Mouse (Mus musculus): ENCODE data around the gene Tm4sf1.

Gene Tm4sf1

DNA sequence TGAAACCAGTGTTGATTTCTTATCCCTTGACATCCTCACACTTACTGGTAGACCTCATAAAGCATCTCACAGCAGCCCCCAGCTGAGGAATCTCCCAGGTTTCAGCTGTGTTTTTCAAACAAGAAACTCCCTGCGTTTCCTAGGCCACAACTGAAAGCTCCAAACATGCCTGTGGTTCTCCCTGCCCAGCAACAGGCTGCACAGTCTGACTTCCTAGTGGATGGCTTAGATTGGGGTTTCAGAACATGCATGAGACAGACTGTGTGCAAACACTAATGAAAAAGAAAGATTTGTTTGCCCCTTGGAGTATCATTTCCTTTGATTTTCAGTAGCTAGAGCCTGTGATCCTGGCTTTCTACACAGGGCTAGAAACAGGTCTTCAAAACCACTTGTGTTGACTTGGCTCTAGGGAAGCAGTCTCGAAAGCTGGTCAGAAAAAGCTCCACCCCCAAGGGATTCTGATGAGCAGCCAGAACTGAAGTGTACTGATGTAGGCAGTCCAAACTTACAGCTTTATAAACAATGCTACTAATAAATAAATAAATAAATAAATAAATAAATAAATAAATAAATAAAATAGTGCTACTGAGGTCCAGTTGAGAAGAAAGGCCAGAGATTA is at the start of gene Tm4sf1:
TSS of gene Tm4sf1 (minus strand) at position 68 of the 619 bp plus-strand sequence.
- no peak for DNase-seq (ENCODE audit: low spot score)

DNA sequence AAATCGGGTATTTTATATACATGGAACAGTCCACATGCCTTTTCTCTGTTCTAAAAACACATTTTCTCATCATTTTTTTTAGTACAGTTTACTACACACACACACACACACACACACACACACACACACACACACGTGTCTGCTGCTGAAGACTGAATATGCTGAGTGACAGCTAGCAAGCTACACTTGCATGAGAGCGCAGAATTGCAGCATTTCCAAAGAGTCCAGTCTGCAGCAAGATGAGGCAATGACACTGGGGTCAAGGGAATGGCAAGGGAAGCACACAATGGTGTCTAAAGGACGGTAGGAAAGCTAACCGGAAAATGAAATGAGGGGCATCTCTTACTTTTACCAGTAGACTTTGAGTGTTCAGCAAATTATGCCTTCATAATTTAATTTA is 43.0 kb upstream of the Tm4sf1 start:
- DNase-seq (ENCODE audit: low spot score): no peak

GRCm38 (mm10) chr3:57343837-57344607 is 42.2 kb upstream of the Tm4sf1 start:
- DNase-seq (ENCODE audit: low spot score): peak; percentile 32

GRCm38 (mm10) chr3:57342976-57343375 is 41.2 kb upstream of the Tm4sf1 start:
- no peak for DNase-seq (ENCODE audit: low spot score)

DNA sequence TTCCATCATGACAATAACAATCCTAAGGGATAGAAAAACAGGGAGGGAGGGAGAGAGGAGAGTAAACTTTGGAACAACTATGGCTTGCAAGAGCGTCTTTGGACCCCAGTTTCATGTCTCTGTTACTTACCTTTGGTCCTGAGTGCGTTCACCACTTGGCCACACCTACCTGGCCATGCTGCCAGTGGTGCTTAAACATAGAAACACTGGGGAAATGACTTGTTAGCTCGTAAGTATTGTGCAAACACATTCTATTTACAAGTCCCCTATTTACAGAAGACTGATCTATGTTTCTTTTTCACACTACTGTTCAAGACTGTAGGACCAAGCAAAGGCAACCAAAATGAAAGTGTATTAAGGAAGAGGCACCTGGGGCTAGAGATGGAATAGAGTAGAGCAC is 39.5 kb upstream of the Tm4sf1 start:
- DNase-seq (ENCODE audit: low spot score): no peak

GRCm38 (mm10) chr3:57335080-57335815 is 33.5 kb upstream of the Tm4sf1 start:
- no peak for DNase-seq (ENCODE audit: low spot score)

DNA sequence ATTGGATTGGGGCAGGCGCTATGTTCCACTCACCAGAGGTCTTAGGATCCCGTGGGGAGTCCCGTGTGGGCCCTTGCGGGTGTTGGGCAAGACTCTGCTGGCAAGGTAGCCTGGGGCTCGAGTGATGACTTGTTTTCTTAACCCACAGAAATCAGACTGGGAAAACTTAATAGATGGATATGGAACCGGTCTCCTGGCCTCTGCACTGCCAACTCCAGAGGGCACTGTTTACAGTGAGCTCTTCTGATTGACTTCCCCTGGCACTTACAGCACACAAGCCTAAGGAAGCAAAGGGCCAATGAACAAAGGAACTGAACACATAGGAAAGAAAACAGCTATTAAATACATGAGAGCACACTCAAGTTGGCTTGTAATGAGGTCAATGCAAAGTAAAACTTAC is 26.2 kb upstream of the Tm4sf1 start:
- no peak for DNase-seq (ENCODE audit: low spot score)

DNA sequence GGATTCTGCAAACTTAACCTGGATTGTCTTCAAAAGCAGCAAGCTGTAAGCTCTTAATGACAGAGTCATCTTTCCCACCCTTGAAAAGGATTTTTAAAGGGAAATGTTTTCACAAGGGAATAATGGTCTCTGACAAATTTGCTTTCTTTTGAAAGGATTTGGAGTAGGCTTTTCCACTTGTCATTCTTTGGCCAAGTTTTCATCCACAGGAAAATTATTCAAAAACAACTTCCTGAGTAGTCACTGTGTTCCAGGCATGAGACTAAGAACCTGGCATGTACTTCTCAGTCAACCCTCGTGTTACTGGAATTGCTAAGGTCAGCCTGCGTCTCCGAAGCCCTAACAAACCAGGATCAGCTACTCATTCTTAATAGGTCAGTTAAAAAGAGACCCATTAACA is 5.3 kb upstream of the Tm4sf1 start:
- DNase-seq (ENCODE audit: low spot score): no peak

DNA sequence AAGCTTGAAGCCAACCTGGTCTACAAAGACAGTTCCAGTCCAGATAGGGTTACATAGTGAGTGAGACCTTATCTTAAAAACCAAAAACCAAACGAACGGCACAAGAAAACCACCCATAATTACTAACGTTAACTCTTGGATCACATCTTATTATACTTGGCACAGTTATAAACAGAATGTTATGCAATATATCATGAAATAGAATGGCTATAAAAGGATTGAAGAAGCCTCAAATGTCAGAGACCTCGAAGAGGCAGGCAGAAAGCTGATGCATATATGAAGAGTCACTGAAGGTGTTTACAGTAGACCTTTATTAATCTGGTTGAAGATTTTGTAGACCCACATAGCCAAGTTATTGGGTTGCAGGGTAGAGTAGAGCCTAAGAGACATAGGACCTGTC is 3.8 kb upstream of the Tm4sf1 start:
- no peak for DNase-seq (ENCODE audit: low spot score)

DNA sequence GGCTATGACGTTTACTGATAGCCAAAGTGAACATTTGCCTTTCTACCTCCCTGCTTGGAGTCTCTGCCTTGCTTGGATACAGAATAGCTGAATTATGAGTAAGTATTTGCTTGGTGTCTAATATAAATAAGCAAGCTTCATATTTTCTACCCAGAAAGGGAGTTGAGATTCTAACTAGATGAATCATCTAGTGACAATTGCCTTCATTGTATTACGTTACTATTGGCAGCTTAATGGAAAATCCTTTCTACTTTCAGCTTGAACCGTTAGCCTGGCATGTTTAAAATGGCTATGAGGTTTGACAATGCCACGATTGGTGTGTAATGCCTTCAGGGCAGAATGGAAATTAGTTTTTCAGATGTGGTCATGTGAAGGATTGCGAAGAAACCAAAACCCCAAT is 2.7 kb upstream of the Tm4sf1 start:
- no peak for DNase-seq (ENCODE audit: low spot score)

DNA sequence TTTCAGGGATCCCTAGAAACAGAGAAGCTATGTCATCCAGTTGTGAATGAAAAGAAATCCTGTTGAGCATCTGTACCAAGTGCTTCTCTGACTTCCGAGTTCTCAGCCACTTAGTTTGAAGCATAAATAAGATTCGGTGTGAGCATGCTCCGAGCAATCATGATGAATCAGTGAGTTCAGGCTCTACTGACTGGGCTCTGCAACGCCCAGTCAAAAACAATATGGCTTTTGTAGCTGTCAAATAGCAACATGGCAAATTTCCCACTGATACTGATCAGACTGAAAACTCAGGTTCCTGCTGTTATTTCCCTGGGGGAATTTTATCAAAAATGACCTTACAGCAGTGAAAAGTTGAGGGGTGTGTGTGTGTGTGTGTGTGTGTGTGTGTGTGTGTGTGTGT is 2.3 kb upstream of the Tm4sf1 start:
- peak; percentile 16 for DNase-seq (ENCODE audit: low spot score)

DNA sequence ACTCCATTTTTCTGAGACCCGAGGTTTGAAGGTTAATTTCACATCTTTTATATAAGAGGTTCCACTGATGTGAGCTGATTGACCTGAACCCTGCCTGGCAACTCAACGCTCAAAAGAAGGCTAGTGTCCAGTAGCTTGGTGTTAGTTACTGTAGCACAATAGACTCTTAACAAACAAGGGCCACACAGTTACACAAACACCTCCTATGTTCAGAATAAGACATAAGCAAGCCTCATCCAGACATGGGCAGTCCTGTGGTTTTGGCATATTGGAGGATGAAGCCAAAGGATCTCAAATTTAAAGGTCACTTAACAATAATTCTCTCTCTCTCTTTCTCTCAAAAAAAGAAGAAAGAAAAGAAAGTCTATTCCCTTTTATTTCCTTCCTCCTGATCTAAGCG is 1.7 kb upstream of the Tm4sf1 start:
- no peak for DNase-seq (ENCODE audit: low spot score)

- DNase-seq (ENCODE audit: low spot score): no peak
Measured at GRCm38 (mm10) chr3:57302886-57303285, 1.1 kb upstream of the Tm4sf1 start.

GRCm38 (mm10) chr3:57301366-57301765 is 422 bp downstream of the Tm4sf1 start:
- no peak for DNase-seq (ENCODE audit: low spot score)

DNA sequence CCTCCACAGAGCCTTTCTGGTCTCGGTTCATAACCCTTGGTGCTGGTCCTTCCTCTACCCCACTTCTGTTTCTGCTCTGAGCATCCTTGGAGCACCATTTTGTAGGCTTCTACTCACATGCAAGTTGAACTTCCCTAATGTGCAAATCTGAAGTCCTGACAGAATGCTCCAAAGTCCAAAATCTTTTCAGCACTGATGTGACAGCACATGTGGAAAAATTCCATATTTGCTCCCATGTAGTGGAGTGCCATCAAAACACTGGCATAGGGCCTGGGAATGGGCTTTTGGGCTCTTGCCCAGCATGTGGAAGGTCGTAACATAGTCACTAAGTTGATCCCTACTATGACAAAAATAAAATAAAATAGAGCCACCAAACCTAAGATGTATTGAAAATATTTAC is 3.8 kb downstream of the Tm4sf1 start:
- DNase-seq (ENCODE audit: low spot score): no peak

GRCm38 (mm10) chr3:57296574-57296973 is 5.2 kb downstream of the Tm4sf1 start:
- no peak for DNase-seq (ENCODE audit: low spot score)

DNA sequence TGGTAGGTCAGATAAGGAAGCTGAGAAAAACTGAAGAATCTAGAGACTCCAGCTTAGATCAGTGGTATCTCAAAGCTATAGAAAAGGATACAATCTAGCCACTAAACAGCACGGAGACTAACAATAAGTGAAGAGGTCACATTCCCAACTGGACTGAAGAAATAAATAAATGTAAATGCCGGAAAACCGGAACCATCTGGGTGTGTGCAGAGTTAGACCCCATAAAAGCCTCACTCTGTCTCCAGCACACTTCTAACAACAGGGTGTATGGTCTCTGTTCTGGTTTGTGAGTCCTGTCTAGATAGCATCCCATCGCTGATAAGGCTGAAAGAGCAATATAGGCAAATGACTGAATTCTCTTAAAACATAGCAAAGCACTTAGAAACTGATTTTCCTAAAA is 6.2 kb downstream of the Tm4sf1 start:
- DNase-seq (ENCODE audit: low spot score): no peak

DNA sequence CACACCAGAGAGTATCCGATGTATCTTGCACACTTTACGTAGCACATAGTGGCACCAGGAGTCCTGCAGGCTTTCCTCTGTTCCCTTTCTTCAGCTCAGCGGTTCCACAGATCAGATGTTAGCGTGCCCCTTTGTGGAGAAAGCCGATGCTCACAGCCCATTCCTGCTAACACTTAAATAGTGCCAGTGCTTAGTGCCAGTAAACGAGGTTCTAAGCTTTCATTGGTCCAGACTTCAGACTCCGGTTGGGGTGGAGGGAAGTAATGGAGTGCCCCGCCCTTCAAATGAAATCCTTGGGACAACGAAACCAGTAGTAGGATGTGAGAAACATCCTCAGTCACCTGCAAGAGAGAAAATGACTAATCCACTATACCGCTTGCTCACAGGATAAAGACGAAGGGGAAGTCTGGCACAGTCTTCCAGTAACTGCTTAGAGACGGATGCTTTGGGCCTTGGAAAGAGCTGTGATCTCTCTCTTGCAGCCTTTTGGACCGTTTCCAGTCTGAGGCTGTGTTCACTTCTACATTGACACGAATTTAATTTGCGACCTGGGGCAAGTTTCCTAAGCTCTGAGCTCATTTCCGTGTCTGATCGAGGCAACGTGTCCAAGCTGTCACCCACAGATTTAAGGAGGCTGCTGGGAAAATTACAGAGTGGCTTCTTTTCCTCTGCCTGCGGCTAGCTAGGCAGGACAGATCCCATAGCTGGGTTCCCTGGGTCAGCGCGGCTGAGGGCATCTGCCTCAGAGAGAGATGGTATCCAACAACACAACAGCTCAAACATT is 6.9 kb downstream of the Tm4sf1 start:
- peak; percentile 47 for DNase-seq (ENCODE audit: low spot score)

DNA sequence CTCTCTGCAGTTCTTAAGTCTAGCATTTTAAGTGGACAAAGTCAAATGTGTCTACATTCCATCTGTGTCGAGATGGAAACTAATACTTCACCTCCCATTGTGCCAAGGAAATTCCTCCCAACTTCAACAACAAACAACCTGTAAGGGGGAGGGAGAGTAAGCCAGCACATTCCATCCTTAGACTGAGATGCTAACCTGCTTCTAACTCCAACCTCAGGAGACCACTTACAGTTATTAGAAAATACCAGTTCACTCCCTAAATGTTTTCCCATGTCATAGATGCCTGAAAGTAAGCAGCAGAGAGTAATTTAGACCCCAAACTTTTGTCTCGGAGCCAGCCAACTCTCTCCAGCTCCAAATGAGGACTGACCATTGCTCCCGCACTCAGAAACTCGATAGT is 7.9 kb downstream of the Tm4sf1 start:
- DNase-seq (ENCODE audit: low spot score): no peak

GRCm38 (mm10) chr3:57292826-57293225 is 9.0 kb downstream of the Tm4sf1 start:
- no peak for DNase-seq (ENCODE audit: low spot score)

- no peak for DNase-seq (ENCODE audit: low spot score)
Measured at GRCm38 (mm10) chr3:57288944-57289491, 12.8 kb downstream of the Tm4sf1 start.

All from urinary bladder, postnatal 14 days (tissue).